Mouse (Mus musculus): ENCODE results near the gene Mgam. TPM values are rescaled to one million over a fixed set of nuclear protein-coding genes. Genes with fewer than 3 reads are reported as not detected.
"Not testable (repeated sequence)": the region's sequence is repeated elsewhere in the genome, so short reads cannot be mapped to it uniquely, and the experiment has no call there.

Gene Mgam
- under 1 TPM; 0.18 to 0.28 TPM for total RNA-seq (2021)

DNA sequence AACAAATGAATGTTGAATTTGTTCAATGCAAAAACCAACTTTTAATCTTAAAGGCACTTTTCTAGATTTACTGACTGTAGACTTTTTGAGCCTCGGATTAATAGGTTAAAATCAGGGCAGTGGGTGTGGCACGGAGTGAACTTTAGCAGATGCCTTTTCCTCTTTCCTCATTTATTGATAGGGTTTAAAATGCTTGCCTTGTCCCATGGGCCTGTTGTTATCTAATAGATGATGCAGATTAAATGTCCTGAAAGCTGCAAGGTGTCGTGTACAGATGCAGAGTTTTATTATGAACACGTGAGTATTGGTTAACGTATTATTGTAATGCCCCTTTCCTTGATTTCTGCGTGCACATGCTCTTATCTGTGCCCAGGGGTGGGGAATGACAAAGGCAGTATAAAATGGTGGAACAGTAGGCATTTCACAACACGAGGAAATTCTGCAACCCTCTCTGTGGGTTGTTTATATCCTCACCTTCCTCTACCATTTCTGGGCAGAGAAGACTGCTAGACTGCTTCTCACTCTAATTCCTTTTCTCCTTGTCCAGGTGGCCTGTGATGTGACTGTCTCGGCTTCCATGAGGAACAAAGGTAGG lies at the start of gene Mgam:
Gene Mgam (plus strand): TSS at position 426 of the 595 bp plus-strand sequence.
- DNase-seq = no peak
- intact Hi-C loops (cut with DNase I) = no loop called here

DNA sequence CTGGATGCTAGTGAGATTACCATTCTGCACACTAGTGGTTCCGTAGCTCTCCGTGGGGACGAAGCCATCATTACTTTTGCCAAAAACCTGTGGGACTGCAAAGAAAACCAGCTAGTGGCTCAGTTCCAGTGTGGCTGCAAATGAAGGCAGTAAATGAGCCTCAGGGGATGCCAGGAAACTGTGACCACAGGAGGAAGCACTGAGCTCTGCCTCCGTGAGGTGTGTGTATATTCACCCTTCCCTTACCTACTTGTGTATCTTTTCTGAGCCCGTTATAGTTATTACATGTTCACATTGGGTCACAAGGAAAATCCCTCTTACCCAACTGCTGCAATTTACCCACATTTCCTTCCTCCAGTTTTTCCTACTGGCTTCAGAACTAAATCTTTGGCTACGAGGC lies 44.3 kb upstream of the Mgam start:
- intact Hi-C loops (cut with DNase I) = no loop called here
- DNase-seq = no peak

DNA sequence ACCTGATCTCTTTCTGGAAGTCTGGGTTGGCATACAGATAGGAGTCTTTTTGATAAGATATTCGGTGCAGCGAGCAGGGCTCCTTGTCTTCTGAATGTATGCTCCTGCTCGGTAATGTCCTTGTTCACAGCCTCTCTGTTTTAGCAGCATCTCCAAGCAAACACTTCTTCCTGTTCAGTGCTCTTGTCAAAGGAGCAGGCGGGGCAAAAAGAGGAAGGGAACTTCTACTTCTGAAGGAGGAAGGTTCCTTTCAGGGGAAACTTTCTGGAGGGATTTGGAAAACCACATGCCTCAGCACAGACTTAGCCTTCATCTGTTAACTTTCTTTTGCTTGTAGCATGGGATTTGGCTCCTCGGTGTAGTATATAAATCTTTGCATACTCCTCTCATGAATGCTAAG lies 43.0 kb upstream of the Mgam start, which contains the start of gene Clec5a:
Gene Clec5a (minus strand): TSS at position 177 of the 400 bp plus-strand sequence.
- intact Hi-C loops (cut with DNase I) = no loop called here

DNA sequence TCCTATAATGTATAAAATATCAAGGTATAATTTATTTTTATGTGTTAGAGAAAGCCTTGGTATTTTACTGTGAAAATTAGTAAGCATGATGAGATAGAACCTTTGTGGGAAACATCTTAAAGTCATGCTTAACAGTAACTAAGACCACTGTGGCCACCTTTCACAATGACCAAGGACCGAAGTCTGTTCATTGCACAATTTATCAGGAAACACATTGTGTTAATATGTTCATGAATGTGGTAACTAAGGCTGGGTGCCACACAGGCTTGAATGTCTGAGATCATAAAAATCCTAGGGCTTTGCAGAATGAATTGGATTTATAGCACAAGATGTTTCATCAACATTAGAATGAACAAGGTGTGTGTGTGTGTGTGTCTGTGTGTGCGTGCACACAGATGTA lies 40.3 kb upstream of the Mgam start:
- no peak for DNase-seq
- intact Hi-C loops (cut with DNase I) = no loop called here

More for the DNA sequence above, 43.0 kb upstream of the Mgam start, which contains the start of gene Clec5a:
- no peak for DNase-seq

DNA sequence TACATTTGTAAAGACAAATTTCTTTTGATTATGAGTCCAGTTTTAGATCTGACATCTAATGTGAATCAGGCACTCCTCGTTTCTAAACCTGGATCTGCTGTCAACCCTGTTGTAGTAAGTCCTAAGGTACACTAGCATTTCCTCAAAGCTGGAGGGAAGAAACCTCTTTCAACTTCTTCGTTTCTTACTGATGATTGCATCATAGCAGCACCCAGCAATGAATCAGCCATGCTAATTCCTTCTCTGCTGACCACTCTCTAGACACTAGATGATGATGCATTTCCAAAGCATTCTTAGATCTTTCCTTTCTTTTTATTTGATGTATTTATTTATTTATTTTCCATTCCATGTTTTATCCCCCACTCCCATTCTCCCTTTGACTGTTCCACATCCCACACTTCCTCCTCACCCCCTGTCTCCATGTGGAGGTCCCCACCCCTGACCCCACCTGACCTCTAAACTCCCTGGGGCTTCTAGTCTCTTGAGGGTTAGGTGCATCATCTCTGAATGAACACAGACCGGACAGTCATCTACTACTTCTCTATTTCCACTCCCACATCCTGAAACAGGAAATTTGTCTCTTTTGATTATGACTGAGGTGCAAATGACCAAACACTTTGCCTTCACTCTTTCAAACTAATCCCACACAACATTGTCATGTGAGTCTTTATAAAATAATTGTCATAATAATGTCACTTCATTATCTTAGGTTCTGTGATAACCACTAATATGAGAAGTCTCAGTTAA lies 33.7 kb upstream of the Mgam start:
- intact Hi-C loops (cut with DNase I) = no loop called here
- DNase-seq = no peak

DNA sequence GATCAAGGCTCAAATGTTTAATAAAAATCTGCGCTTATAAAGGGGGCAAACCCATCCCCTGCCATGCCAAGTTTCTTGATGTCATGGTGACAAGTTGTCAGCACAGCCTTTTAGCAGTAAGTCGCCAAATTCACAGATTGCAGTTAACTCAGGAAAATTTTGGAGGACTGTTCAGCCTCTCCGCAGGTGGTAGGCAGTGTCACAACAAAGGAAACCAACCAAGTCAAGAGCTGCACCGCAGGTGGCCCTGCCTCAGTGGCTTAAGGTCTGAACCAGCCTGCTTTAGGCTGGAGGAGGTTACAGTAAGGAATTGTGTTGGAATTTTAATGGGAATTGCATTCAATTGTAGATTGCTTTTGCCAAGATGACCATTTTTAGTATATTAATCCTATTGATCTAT lies 30.1 kb upstream of the Mgam start:
- DNase-seq; intact Hi-C loops (cut with DNase I): not testable (repeated sequence)

DNA sequence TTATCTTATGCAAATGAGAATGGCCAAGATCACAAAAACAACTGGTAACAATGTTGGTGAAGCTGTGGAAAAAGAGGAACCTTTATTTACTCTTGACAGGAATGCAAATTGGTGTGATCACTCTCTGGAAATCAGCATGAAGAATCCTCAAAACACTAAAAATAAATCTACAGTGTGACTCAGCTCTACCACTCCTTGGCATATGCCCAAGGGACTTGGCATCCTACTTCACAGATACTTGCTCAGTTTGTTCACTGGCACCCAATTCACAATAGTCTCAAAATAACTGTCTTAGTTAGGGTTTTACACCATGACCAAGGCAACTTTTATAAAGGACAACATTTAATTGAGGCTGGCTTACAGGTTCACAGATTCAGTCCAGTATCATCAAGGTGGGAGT lies 21.2 kb upstream of the Mgam start:
- DNase-seq = peak; percentile 15
- intact Hi-C loops (cut with DNase I) = no loop called here

DNA sequence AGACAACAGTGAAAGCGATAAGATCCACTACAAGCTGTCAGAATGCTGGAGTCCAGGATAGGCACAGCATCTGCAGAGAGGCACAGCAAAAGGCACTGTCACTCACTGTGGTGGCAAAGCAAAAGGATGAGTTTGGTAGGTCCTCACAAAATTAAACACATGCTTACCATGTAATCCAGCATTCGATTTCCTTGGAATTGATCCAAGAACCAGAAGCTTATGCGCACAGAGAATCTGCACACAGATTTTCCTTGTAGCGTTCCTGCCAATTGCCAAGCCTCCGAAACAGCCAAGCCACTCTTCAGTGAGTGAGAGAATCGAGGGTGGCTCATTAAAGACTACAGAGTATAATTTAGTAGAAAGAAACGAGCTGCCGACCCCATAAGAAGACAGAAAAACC lies 18.4 kb upstream of the Mgam start:
- peak; percentile 9 for DNase-seq
- intact Hi-C loops (cut with DNase I) = loop anchor here (10.0 kb wide), 1 partner anchor 235 kb away; no protein-coding TSS in a partner anchor

DNA sequence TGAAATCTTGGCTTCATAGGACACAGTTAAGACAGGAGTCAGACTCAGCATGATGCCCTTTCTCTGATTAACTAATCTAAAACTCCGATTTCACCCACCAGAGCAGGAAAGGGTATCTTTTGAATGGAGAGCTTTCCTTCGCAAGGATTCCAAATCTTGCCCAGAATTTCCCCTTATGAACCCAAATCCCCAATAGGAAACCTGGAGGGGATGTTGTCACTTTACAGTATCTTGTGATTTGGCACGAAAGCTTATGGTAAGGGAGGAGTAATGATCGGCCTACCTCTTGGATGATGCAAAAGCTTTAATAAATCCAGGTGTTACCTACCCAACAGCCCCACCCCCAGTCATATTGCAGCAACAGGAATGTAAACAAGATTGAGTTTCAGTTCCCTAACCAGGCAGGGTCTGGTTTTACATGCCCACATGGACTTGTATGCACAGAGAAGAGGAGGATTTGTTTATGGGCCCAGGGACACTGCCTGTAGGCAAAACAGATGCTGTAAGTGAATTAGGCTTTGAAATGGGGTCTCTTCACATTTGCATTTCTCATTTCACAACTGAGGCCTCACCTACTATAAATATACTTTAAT lies 15.3 kb upstream of the Mgam start, which contains the start of gene Tas2r138:
Gene Tas2r138 (minus strand): TSS at position 51 of the 593 bp plus-strand sequence.
- intact Hi-C loops (cut with DNase I) = loop anchor here (10.0 kb wide), 1 partner anchor 231 kb away; no protein-coding TSS in a partner anchor
- DNase-seq = no peak

DNA sequence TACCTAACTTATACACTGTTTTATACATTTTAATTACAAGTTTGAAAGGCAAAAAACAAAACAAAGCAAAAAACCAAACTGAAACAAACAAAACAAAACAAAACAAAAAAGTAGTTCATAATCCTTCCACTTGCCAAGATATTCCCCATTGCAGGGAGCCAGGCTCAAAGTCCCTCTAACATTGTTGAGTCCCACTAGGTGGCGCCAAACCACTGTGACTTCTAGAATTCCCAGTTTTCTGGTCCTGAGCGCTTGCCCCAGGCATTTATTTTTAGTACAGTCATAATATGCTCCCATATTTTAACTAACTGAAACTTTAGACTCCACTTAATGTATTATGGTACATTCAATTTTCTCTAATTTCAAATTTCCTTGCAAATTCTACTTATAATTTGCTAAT lies 10.7 kb upstream of the Mgam start:
- peak; percentile 74 for DNase-seq
- intact Hi-C loops (cut with DNase I) = loop anchor here (2.0 to 10.0 kb wide), 2 partner anchors 71 to 227 kb away; no protein-coding TSS in a partner anchor

DNA sequence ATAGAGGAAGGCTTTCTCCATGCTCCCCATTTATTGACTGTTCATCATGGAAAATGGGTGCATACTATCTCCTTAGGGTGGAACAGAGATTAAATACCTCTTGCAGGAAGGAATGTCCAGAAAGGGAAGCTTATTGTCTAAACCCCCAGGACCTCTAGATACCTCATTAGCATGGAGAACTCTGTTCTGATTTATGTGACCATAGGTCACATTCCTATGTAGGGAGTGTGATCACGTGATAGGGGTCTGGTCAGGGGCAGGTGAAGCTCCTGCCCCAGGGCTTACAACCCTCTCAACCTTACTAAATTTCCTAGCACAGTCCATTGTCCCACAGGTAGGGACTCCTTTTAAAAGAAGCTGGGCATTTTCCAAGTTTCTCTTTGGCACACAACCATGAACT lies 2.5 kb upstream of the Mgam start:
- no peak for DNase-seq
- intact Hi-C loops (cut with DNase I) = no loop called here

DNA sequence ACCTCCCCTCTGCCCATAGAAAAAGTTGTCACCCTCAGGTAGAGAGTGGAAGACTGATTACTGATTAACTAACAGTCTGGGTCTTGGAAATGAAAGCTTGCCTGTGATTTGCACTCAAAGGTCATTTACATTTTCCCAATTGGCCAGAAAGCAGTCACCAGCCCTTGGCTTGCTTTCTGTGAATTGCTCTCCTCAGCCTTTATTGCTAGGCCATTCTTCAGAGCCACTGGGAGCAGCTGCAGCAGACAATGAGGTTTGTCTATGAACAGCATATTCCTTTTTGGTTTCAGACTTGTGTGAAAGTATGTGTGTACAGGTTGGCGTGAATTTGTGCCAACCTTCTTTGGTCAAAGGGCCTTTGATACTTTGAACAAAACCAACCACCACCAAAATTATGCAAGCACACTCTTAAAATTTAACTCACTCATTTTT lies 6.0 kb downstream of the Mgam start:
- DNase-seq = no peak
- intact Hi-C loops (cut with DNase I) = no loop called here

DNA sequence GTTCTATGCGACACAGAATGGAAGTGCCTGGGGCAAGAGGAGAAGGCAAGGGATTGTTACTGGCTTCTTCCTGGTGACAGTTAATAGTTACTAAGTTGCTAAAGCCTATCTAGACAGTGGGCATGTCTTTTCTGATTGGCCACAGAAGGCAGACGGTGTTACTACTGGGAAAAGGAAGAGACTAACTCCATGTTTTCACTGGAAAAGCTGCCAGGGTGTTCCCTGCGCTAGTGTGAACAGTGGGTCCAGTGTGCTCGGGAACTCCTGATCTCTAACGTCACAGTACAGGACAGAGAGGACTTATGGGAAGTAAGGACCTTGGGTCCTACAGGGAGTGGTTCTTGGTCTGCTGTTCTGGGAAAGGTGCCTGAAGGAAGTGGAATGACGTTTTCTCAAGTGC lies 6.9 kb downstream of the Mgam start:
- DNase-seq = no peak
- intact Hi-C loops (cut with DNase I) = no loop called here

DNA sequence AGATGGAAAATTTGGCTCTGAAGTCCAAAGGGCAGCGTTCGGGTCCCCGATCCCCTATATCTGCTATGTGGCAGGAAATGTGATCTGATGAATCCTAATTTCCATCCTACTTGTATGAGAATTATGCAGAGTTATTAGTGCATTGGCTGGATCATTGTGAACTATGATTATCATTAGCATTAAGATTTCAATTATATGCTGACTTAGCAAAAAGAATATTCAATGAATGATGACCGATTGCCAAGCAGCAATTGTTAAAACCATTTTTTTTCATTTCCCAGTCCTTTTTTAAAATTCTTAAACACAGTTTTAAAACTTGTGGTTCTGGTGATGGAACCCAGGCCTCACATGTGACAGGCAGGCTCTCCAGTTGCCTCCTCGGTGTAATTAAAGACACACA lies 9.1 kb downstream of the Mgam start:
- intact Hi-C loops (cut with DNase I) = no loop called here
- DNase-seq = no peak

DNA sequence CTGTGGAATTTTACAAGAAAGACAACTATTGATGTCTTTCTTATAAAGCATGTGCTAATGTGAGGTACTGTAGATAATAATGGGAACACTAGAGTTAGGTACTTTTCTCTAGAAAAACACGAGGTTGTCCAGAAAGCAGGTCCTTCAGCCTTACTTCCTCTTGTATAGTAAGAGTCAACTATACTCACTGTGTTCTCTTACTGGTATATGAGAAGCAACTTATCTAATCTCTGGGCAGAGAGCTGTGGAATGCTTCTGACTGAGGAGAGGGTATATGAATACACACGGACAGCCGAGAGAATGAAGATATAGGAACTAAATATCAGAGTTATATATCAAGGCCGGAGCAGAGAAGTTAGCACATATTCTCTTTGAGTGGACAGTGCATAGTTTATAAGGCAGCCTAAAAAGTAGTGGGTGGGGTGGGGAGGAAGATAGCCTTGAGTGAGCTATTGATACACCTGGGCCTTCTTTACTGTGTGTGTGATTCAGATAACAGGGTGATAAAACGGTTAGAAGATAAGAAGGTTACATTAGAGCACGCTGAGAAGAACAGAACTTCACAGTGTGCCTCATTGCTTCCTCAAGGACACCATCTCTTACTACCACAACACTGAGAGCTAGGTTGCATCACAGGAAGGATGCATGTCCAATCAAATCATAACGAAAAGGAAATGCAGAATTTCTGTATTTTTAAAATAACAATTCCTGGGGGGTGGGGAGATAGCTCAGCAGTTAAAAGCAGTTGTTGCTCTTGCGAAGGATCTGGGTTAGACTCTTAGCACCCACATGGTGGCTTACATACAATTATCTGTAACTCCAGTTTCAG lies 12.3 kb downstream of the Mgam start:
- intact Hi-C loops (cut with DNase I) = no loop called here
- no peak for DNase-seq

DNA sequence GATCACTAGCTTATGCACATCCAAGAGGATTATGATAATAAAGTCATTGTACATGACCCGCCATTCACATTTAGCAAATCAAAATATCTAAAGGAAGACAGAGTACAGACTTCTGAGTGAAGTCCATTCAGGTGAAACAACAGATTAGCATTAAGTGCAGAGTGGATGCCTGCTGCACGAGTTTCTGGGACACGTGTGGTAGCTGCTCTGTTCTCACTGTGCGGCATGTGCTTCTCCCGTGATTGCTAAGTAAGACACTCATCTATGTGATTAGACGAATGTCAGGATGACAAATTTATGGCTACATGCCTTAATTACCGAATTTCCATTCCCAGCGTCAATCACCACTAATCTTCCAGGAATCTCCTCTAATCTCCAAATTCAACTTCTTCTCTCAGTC lies 17.1 kb downstream of the Mgam start:
- DNase-seq = no peak
- intact Hi-C loops (cut with DNase I) = no loop called here

DNA sequence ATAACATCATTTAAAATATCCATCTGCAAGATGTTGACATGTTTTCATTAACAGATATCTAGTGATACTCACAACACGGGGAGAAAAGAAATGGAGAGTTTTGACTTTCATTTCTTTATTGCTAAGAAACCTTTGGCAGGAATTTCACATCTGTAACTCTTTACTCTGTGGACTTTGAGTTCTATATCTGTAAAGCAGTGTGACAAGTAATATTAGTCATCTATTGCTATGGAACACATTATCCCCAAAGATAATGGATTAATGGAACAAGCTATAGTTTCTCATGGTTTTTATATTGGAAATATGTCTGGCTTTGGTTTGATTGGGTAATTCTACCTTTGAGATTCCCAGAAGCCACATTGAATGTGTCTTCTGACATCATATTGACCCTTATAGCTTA lies 22.3 kb downstream of the Mgam start:
- intact Hi-C loops (cut with DNase I) = no loop called here
- DNase-seq = no peak

DNA sequence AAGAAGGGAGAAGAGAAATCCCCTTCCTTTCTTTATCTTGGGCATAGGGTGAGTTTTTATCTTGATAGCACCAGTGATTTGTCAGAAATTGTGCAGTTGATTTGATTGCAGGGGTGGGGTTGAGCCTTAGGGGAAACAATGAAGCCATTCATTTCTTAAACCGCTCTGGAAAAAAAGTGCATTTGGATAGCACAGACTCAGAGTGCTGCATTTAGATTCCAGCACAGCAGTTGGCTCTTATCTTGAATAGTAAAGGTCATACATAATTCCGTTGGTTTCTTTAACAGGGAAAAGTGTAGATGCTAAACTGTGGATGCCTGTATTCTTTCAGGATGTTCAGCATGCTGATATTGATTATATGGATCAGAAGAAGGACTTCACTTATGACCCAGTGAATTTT lies 32.3 kb downstream of the Mgam start:
- intact Hi-C loops (cut with DNase I) = no loop called here
- DNase-seq = no peak

DNA sequence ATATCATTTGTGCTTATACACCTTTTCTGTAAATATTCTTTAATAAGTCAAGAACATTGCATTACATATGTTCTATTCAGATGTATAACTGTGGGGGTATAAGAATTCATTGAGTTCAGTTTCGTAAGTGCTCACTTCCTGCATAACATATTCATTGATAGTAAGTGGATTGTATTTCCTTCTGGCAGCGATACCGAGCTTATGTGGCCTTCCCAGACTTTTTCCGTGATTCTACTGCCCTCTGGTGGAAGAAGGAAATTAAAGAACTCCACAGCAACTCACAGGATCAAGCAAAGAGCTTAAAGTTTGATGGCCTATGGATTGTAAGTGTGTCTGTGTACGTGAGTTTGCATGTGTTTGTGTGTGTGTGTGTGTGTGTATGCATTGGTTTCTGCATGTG lies 60.5 kb downstream of the Mgam start:
- DNase-seq = peak; percentile 4
- intact Hi-C loops (cut with DNase I) = loop anchor here (2.0 to 5.0 kb wide), 2 partner anchors 70 to 212 kb away; no protein-coding TSS in a partner anchor

DNA sequence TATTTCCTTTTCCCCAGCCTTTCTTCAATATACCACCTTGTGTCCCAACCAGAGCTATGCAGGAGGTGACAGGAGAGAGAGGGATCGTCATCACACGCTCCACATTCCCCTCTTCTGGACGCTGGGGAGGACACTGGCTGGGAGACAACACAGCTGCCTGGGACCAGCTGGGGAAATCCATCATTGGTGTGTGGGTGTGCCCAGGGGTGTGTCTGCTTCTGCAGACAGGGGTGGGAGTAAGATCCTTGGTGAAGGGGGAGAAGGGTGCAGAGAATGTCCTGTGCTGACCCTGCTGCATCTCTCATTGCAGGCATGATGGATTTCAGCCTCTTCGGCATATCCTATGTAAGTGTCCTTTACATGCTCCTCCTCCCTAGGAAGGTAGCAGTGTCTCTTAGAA lies 63.4 kb downstream of the Mgam start:
- DNase-seq; intact Hi-C loops (cut with DNase I): not testable (repeated sequence)

DNA sequence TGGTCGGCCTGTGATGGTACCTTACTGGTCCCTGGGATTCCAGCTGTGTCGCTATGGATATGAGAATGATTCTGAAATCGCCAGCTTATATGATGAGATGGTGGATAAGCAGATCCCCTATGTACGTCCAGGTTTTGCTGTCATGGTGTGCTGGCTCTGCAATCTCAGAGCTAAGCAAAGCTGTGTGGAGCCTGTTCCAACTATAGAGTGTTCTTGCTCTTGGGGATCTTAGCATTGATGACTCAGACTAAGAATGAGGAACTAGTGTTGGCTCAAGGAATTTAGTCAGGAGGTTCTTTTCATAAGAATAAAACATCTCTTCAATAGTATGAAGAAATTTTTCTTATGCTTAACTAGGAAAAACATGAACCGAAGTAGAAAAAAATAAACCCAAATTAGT lies 84.9 kb downstream of the Mgam start:
- intact Hi-C loops (cut with DNase I); DNase-seq: not testable (repeated sequence)
